Mouse (Mus musculus): Measurements from ENCODE around the gene Tspan32.

Gene Tspan32

GRCm38 (mm10) chr7:143033581-143033980, 28.7 kb downstream of the Tspan32 start:
- DNase-seq (ENCODE audit: low read depth, low spot score): no peak

- no peak for DNase-seq (ENCODE audit: low read depth, low spot score)
These were observed 29.3 kb downstream of the Tspan32 start for GRCm38 (mm10) chr7:143034112-143034511.

- DNase-seq (ENCODE audit: low read depth, low spot score): no peak
These were observed 29.9 kb downstream of the Tspan32 start for GRCm38 (mm10) chr7:143034519-143035450.

GRCm38 (mm10) chr7:143036787-143037186, 31.9 kb downstream of the Tspan32 start:
- no peak for DNase-seq (ENCODE audit: low read depth, low spot score)

GRCm38 (mm10) chr7:143037306-143037705, 32.5 kb downstream of the Tspan32 start:
- DNase-seq (ENCODE audit: low read depth, low spot score): peak; percentile 62

- peak; percentile 87 for DNase-seq (ENCODE audit: low read depth, low spot score)
These were observed 33.5 kb downstream of the Tspan32 start for GRCm38 (mm10) chr7:143038174-143038931.

GRCm38 (mm10) chr7:143040561-143040960, 35.7 kb downstream of the Tspan32 start:
- no peak for DNase-seq (ENCODE audit: low read depth, low spot score)

- DNase-seq (ENCODE audit: low read depth, low spot score): no peak
These were observed 36.4 kb downstream of the Tspan32 start for GRCm38 (mm10) chr7:143041138-143041822.

- no peak for DNase-seq (ENCODE audit: low read depth, low spot score)
These were observed 37.2 kb downstream of the Tspan32 start for GRCm38 (mm10) chr7:143042089-143042488.

GRCm38 (mm10) chr7:143042897-143043300, 38.1 kb downstream of the Tspan32 start:
- DNase-seq (ENCODE audit: low read depth, low spot score): no peak

GRCm38 (mm10) chr7:143044049-143044825, 39.4 kb downstream of the Tspan32 start:
- no peak for DNase-seq (ENCODE audit: low read depth, low spot score)

- peak; percentile 64 for DNase-seq (ENCODE audit: low read depth, low spot score)
These were observed 40.0 kb downstream of the Tspan32 start for GRCm38 (mm10) chr7:143044826-143045206.

- DNase-seq (ENCODE audit: low read depth, low spot score): peak; percentile 84
These were observed 41.5 kb downstream of the Tspan32 start for GRCm38 (mm10) chr7:143046358-143046757.

- no peak for DNase-seq (ENCODE audit: low read depth, low spot score)
These were observed 44.5 kb downstream of the Tspan32 start for GRCm38 (mm10) chr7:143049331-143049730.

- peak; percentile 83 for DNase-seq (ENCODE audit: low read depth, low spot score)
These were observed 45.3 kb downstream of the Tspan32 start for GRCm38 (mm10) chr7:143049841-143050816.

GRCm38 (mm10) chr7:143051316-143051715, 46.5 kb downstream of the Tspan32 start:
- peak; percentile 71 for DNase-seq (ENCODE audit: low read depth, low spot score)

- DNase-seq (ENCODE audit: low read depth, low spot score): peak; percentile 92
These were observed 47.8 kb downstream of the Tspan32 start, which contains the start of gene Cd81 for GRCm38 (mm10) chr7:143052626-143053007. Cd81 (plus strand) TSS chr7:143052739.

GRCm38 (mm10) chr7:143053008-143053899, 48.4 kb downstream of the Tspan32 start:
- DNase-seq (ENCODE audit: low read depth, low spot score): peak; percentile 85
